Mouse (Mus musculus) cortical plate, adult 2 months (tissue): ENCODE results near the gene Ccdc92.

Source experiments
- CTCF ChIP-seq: fragments of 200-500 bp; IDR thresholded peaks from 2 replicates; pipeline ENCODE4 v1.5.1; 2011; ENCODE audit warnings: mild to moderate bottlenecking, control low read depth, low read length; ENCODE audit not compliant: insufficient read depth; ENCODE audit errors: extremely low read depth
- POLR2A ChIP-seq: fragments of 200-500 bp; IDR thresholded peaks from 2 replicates; pipeline ENCODE4 v1.6.1; 2011; ENCODE audit warnings: mild to moderate bottlenecking, low read length, control low read depth; ENCODE audit not compliant: insufficient read depth; ENCODE audit errors: extremely low read depth

- no peak for TF ChIP-seq CTCF
- TF ChIP-seq POLR2A, result no peak
Measured at GRCm38 (mm10) chr5:124843386-124843785, 18.8 kb downstream of the Ccdc92 start.
